Mouse (Mus musculus) ES-Bruce4 (cell line): Measurements from ENCODE around the gene Dgkd.

ENCODE experiments used
- CTCF ChIP-seq: IDR thresholded peaks from one replicate; pipeline ENCODE4 v1.8.1; 2011; ENCODE audit warnings: low read depth, low read length
- EP300 ChIP-seq: IDR thresholded peaks from 2 replicates; pipeline ENCODE4 v1.6.1; 2011; ENCODE audit warnings: low read depth, low read length; ENCODE audit not compliant: insufficient read depth
- POLR2A ChIP-seq: IDR thresholded peaks from one replicate; pipeline ENCODE4 v1.8.1; 2011; ENCODE audit warnings: low read length; ENCODE audit not compliant: insufficient read depth

DNA sequence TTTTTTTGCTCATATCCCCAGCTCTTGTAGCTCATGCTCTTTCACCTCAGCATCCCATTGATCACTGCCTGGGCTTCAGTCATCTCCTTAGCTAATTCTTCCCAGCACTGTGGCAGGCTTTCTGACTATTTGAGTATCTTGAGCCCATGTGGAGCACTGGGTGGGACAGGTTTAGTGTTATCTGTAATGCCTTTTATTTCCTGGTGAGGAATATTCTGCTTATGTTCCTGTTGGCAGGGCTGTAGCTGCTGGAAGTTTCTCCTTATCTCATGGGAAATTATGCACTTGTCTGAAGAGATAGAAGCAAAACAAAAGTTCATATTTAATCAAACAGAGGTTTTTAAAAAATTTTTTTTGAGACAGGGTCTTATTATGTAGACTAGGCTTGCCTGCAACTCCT is 56.5 kb downstream of the Dgkd start:
- no peak for TF ChIP-seq CTCF
- TF ChIP-seq POLR2A: no peak
- TF ChIP-seq EP300: no peak
